Mouse (Mus musculus): ENCODE measurements around the gene Skor1.

Gene Skor1

GRCm38 (mm10) chr9:63133659-63134058 is 15.1 kb downstream of the Skor1 start:
- no peak for DNase-seq

GRCm38 (mm10) chr9:63132673-63133601 is 15.8 kb downstream of the Skor1 start:
- DNase-seq = peak; percentile 96

- peak; percentile 63 to 71 for DNase-seq
Measured at GRCm38 (mm10) chr9:63131957-63132602, 16.7 kb downstream of the Skor1 start.

- DNase-seq = peak; percentile 41 to 46
Measured at GRCm38 (mm10) chr9:63129641-63130041, 19.1 kb downstream of the Skor1 start.

- DNase-seq = no peak
Measured at GRCm38 (mm10) chr9:63124512-63124911, 24.2 kb downstream of the Skor1 start.

- peak; percentile 93 to 94 for DNase-seq
Measured at GRCm38 (mm10) chr9:63123451-63124438, 25.0 kb downstream of the Skor1 start.

- peak in 1 of 2 experiments; percentile 32 for DNase-seq
Measured at GRCm38 (mm10) chr9:63122161-63122833, 26.5 kb downstream of the Skor1 start.

- DNase-seq = no peak
Measured at GRCm38 (mm10) chr9:63118385-63118784, 30.4 kb downstream of the Skor1 start.

GRCm38 (mm10) chr9:63112514-63112913 is 36.2 kb downstream of the Skor1 start:
- DNase-seq = no peak

- peak in 1 of 2 experiments; percentile 31 for DNase-seq
Measured at GRCm38 (mm10) chr9:63109782-63110087, 39.0 kb downstream of the Skor1 start.

- peak; percentile 99 to 100 for DNase-seq
Measured at GRCm38 (mm10) chr9:63109020-63109781, 39.6 kb downstream of the Skor1 start.

GRCm38 (mm10) chr9:63108580-63108979 is 40.2 kb downstream of the Skor1 start:
- peak; percentile 70 to 78 for DNase-seq

- DNase-seq = peak in 1 of 2 experiments; percentile 43
Measured at GRCm38 (mm10) chr9:63100660-63101059, 48.1 kb downstream of the Skor1 start.

- peak; percentile 25 to 47 for DNase-seq
Measured at GRCm38 (mm10) chr9:63099876-63100275, 48.9 kb downstream of the Skor1 start.

GRCm38 (mm10) chr9:63099344-63099743 is 49.4 kb downstream of the Skor1 start:
- DNase-seq = peak in 1 of 2 experiments; percentile 37

GRCm38 (mm10) chr9:63098887-63099286 is 49.9 kb downstream of the Skor1 start:
- DNase-seq = peak in 1 of 2 experiments; percentile 41

- no peak for DNase-seq
Measured at GRCm38 (mm10) chr9:63097204-63097603, 51.6 kb downstream of the Skor1 start.

- DNase-seq = no peak
Measured at GRCm38 (mm10) chr9:63094030-63094429, 54.7 kb downstream of the Skor1 start.

- DNase-seq = no peak
Measured at GRCm38 (mm10) chr9:63092567-63092966, 56.2 kb downstream of the Skor1 start.

- DNase-seq = peak; percentile 72 to 82
Measured at GRCm38 (mm10) chr9:63091971-63092528, 56.7 kb downstream of the Skor1 start.

Measured in kidney, postnatal 36 days (tissue).